Mouse (Mus musculus) liver, embryonic 12.5 days (tissue): Measurements from ENCODE around the gene Gpr107. TPM values are rescaled to one million over a fixed set of nuclear protein-coding genes. Genes with fewer than 3 reads are reported as not detected.

Experiments
- ATAC-seq: fragments of 200-750 bp; cut with Nextera tagmentation; 2 replicates; pipeline ENCODE4 v1.8.0; 2017; ENCODE audit warnings: moderate number of reproducible peaks, mild to moderate bottlenecking, moderate library complexity
- H3K27ac ChIP-seq: fragments of 300-500 bp; sonication (generic); 2 replicates; pipeline ENCODE4 v1.5.1; 2016; ENCODE audit warnings: mild to moderate bottlenecking
- H3K27me3 ChIP-seq: fragments of 300-500 bp; sonication (generic); replicated peaks from 2 replicates; pipeline ENCODE4 v1.6.1; 2016; ENCODE audit warnings: mild to moderate bottlenecking, moderate library complexity
- H3K36me3 ChIP-seq: fragments of 300-500 bp; sonication (generic); 2 replicates; pipeline ENCODE4 v1.6.1; 2016; ENCODE audit warnings: mild to moderate bottlenecking, moderate library complexity
- H3K4me1 ChIP-seq: fragments of 300-500 bp; sonication (generic); 2 replicates; pipeline ENCODE4 v1.6.1; 2016
- H3K4me2 ChIP-seq: fragments of 300-500 bp; sonication (generic); 2 replicates; pipeline ENCODE4 v1.6.1; 2016; ENCODE audit warnings: mild to moderate bottlenecking, moderate library complexity
- H3K4me3 ChIP-seq: fragments of 300-500 bp; sonication (generic); 2 replicates; pipeline ENCODE4 v1.5.1; 2016; ENCODE audit warnings: mild to moderate bottlenecking, moderate library complexity
- H3K9ac ChIP-seq: fragments of 300-500 bp; sonication (generic); 2 replicates; pipeline ENCODE4 v1.6.1; 2016; ENCODE audit warnings: mild to moderate bottlenecking, moderate library complexity
- H3K9me3 ChIP-seq: fragments of 300-500 bp; sonication (generic); replicated peaks from 2 replicates; pipeline ENCODE4 v1.6.1; 2016; ENCODE audit warnings: mild to moderate bottlenecking, moderate library complexity
- whole genome bisulfite sequencing: fragments of 180-500 bp; shearing (Covaris S2); methylation state at CpG from one replicate; pipeline ENCODE4 v1.1.7; 2016; ENCODE audit not compliant: insufficient replicate concordance; 5-methylcytosine and 5-hydroxymethylcytosine counted together
- polyA plus RNA-seq: library from polyadenylated mRNA; unstranded; fragments of >200 nt; fragmentation: Nextera tagmentation; extraction: Ambion mirVana; gene quantifications from 2 replicates; pipeline ENCODE4 v1.2.1, GENCODE M21; 2016

Gene Gpr107
- polyA plus RNA-seq, 1 experiment from 2014 or later = 19.3 TPM

DNA sequence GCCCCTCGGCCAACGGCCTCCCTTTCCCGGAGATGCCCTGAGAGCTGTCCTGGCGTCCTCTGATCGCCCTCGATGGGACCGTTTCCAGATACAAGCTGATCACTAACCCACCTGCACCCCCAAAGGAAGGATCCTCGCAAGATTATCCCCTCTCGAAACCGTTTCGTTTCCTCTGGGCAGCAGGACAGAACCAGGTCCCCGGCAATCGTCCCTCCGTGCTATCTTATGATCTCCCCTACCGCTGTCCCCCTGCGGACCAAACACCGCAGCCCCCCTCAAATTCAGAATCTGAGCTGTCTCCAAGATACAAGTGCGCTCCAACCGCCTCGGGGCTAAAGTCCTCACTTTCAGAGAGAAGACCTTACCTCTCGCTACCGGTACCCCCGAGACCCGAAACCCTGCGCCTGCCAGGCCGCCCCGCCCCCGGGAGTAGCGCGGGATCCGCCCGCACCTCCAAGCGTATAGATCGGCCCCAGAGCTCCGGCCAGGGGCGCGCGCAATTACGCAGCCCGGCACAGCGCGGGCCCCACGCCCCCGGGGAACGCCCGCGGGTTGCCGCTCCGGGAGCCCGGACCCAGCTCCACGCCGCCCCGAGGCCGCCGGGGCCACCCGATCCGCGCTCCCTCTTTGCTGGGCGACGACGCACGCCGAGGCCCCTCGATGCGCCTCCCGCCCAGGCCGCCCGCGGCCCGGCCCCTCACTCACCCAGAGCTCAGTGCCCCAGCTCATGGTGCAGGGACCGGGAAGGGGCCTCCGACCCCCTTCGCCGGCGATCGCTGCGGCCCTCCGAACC is 10.8 kb upstream of the Gpr107 start:
- Histone ChIP-seq H3K9me3 (no peaks in the 10 kb centered on the region), H3K36me3 (no peaks in the 10 kb centered on the region; the same call in 1 of the 2 replicates), H3K4me3 (peak overlapping the region; percentile 81), H3K27me3 (0 out of 2 replicates have a peak, but pooled peaks cover 4% of the 10 kb centered on the region), H3K27ac (peak overlapping the region; percentile 73), H3K9ac (peak overlapping the region; percentile 84), H3K4me2 (peak overlapping the region; percentile 99), H3K4me1 (peaks cover 74% of the 10 kb centered on the region)
- peak; percentile 70 for ATAC-seq
- under 1% methylated on average over 78 of the region's 78 CpGs for WGBS

DNA sequence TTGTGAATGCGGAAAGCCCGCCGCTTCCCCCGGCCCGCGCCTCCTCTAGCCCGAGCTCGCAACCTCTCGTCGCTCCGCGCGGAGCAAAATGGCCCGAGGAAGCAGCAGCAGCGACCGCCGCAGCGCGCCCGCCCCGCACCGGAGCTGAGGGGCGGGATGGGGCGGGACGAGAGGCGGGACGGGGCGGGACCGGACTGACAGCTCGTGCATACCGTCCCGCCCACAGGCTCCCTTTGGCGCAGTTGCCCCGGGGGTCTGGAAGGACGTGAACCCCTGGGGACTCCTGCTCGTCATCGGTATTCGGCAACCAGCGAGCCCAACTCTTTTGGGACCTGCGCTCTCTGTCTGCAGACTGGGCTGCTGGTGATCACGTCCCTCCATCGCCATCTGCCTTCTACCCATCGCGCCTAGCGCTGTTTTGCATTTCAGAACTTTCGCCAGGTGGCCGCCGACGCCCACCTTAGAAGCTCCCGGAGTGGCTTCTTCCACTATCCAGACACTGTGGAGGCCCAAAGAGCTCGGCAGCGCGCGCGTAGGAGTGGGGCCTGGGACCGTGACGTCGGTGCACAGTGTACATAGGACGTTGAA is 10.2 kb upstream of the Gpr107 start, which contains the start of gene Fnbp1:
TSS of gene Fnbp1 (minus strand) at position 142 of the 588 bp plus-strand sequence.
- H3K9ac ChIP-seq = peak within 1 kb of the TSS; percentile 84
- H3K27ac ChIP-seq = peak within 1 kb of the TSS; percentile 73
- ATAC-seq = peak; percentile 88
- WGBS = under 1% methylated on average over 56 of the region's 59 CpGs
- peaks cover 67% of the 10 kb centered on the region for H3K4me1 ChIP-seq
- peak within 1 kb of the TSS; percentile 99 for H3K4me2 ChIP-seq
- no peaks in the 10 kb centered on the region; the same call in 1 of the 2 replicates for H3K36me3 ChIP-seq
- 0 out of 2 replicates have a peak, but pooled peaks cover 4% of the 10 kb centered on the region for H3K27me3 ChIP-seq
- H3K4me3 ChIP-seq = peak within 1 kb of the TSS; percentile 81
- H3K9me3 ChIP-seq = no peaks in the 10 kb centered on the region

DNA sequence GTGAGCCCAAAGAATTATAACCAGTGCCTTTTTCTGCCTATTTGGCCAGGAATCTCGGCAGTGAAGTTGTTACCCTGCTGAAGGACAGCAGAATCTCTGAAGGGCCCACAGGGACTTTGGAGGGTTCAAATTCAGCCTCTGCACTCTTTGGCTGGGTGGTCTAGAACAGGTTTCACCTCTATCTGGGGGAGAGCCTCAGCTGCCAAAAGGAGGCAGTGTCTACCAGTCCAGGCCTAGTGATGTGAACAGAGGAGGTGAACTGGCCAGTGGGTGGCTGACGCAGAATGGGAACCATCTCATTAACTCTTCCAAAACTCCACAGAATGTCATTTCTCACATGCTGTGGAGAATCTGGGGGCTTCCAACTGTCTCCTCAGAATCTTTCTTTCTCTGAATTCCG is 9.6 kb upstream of the Gpr107 start:
- H3K27ac ChIP-seq = no peak overlapping the region
- H3K4me2 ChIP-seq = peak overlapping the region; percentile 99
- peaks cover 62% of the 10 kb centered on the region for H3K4me1 ChIP-seq
- ATAC-seq = no peak
- H3K4me3 ChIP-seq = peak overlapping the region; percentile 81
- peak overlapping the region; percentile 84; the same call in 1 of the 2 replicates for H3K9ac ChIP-seq
- no peaks in the 10 kb centered on the region; the same call in 1 of the 2 replicates for H3K36me3 ChIP-seq
- H3K27me3 ChIP-seq = 0 out of 2 replicates have a peak, but pooled peaks cover 4% of the 10 kb centered on the region
- 23% methylated on average over 3 of the region's 3 CpGs for WGBS
- no peaks in the 10 kb centered on the region for H3K9me3 ChIP-seq

DNA sequence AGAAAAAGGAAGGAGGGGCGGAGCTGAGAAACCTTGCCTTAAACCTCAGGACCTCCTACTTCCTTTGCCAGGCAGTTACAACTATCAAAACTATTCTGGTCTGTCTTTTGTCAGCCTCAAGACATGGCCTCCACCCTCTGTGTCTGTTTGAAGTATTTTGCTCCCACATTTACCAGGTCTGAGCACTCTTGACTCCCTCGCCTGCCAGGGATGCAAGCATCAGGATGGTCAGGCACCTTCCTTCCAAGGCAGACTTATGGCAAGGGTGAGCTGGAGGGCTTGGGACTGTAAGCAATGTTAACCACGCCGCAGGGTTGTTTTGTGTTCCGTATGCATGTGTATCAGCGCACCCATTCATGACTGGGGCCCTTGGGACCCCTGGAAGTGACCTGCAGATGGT is 8.8 kb upstream of the Gpr107 start:
- peaks cover 3% of the 10 kb centered on the region; the same call in 1 of the 2 replicates for H3K36me3 ChIP-seq
- peaks cover 61% of the 10 kb centered on the region for H3K4me1 ChIP-seq
- peak overlapping the region; percentile 54 for H3K27ac ChIP-seq
- 0 out of 2 replicates have a peak, but pooled peaks cover 4% of the 10 kb centered on the region for H3K27me3 ChIP-seq
- H3K4me2 ChIP-seq = peak overlapping the region; percentile 36
- H3K4me3 ChIP-seq = peak overlapping the region; percentile 12
- no peak overlapping the region for H3K9ac ChIP-seq
- 28% methylated on average over 6 of the region's 6 CpGs for WGBS
- no peaks in the 10 kb centered on the region for H3K9me3 ChIP-seq
- ATAC-seq = no peak

DNA sequence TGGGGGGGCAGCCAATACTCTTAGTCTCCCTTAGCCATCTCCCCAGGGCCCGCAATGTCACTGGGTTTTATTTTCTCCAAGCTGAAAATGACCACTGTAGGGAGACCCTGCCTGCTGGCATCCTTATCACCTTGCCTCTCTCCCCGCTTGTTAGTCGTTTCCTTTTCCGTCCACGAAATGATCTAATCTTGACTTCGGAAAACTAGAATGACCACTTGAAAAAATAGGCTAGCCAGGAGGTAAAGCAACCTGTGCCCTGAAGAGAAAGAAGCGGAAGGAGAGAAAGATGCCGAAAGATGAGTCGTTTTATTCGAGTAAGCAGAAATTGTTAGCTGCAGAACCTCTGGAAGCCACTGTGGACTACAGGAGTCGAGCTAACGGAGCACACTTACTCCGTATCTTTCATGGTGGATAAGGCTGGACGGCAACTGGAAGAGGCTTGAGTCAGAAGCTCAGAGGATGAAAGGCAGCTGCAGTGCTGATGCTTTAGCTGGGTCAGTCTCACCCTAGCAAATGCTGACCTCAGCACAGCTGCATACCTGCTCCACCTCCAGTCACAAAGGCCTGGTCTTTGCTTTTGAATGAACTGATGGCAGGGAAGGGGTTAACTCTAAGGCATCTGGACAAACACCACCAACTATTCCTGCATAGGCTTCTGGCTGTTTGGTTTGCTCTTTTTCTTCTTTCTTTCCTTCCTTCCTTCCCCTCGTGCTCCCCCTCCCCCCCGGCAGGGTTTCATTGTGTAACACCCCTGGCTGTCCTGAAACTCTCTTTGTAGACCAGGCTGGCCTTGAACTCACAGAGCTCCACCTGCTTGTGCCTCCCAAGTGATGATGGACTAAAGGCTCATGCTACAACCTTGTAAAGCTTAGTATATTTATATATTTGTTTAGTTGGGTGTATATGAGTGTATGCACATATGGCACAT is 8.1 kb upstream of the Gpr107 start:
- Histone ChIP-seq H3K4me3 (peak overlapping the region; percentile 12), H3K36me3 (peaks cover 3% of the 10 kb centered on the region; the same call in 1 of the 2 replicates), H3K27me3 (0 out of 2 replicates have a peak, but pooled peaks cover 4% of the 10 kb centered on the region), H3K27ac (peak overlapping the region; percentile 54), H3K4me1 (peaks cover 55% of the 10 kb centered on the region), H3K9ac (0 out of 2 replicates have a peak overlapping the region, but pooled peaks have one; percentile 3), H3K4me2 (peak overlapping the region; percentile 36), H3K9me3 (no peaks in the 10 kb centered on the region)
- ATAC-seq = no peak
- WGBS = 28% methylated on average over 16 of the region's 16 CpGs

DNA sequence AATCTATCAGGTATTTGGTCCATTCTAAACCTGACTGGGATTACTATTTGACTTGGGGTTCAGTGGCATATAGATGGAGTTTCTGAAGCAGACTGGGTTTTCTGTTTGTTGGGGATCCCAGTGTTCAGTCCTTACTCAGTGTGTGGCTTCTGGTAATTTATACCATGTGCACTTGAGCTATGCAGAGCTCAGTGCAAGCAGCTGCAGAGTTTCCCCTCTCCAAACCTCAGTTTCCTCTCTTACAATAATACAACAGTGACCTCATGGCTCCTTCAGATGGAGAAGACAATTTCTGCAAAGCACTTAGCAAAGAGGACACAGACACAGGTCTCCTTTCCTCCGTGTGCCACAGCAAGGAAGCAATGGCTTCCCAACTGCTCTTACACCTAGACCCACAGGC is 7.2 kb upstream of the Gpr107 start:
- Histone ChIP-seq H3K4me1 (peaks cover 48% of the 10 kb centered on the region), H3K4me3 (no peak overlapping the region), H3K36me3 (peaks cover 3% of the 10 kb centered on the region; the same call in 1 of the 2 replicates), H3K9me3 (no peaks in the 10 kb centered on the region), H3K27me3 (0 out of 2 replicates have a peak, but pooled peaks cover 4% of the 10 kb centered on the region), H3K4me2 (no peak overlapping the region), H3K27ac (no peak overlapping the region), H3K9ac (no peak overlapping the region)
- WGBS = 47% methylated on average over 1 of the region's 1 CpGs
- no peak for ATAC-seq

DNA sequence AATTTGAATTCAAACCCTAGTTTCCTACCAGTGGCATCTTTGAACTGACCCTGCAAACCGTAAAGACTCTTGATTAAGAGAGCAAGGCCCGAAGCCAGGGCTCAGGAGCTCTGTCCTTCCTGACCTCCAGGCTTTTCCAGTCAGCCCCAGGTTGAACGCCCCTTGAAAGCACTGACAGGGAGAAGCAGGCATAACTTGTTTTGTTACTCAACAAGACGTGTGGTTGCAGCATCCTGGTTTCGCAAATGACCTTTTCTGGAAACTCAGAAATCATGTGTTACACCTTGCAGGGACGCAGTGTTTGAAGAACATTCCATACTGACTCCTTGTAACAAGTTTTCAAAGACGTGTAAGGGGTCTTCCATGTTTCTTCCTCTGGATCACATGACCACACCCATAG is 5.1 kb upstream of the Gpr107 start:
- Histone ChIP-seq H3K27me3 (0 out of 2 replicates have a peak, but pooled peaks cover 4% of the 10 kb centered on the region), H3K4me3 (no peak overlapping the region), H3K4me2 (no peak overlapping the region), H3K4me1 (peaks cover 37% of the 10 kb centered on the region), H3K36me3 (peaks cover 3% of the 10 kb centered on the region; the same call in 1 of the 2 replicates), H3K9me3 (no peaks in the 10 kb centered on the region), H3K9ac (no peak overlapping the region), H3K27ac (no peak overlapping the region)
- no peak for ATAC-seq
- 72% methylated on average over 7 of the region's 7 CpGs for WGBS

DNA sequence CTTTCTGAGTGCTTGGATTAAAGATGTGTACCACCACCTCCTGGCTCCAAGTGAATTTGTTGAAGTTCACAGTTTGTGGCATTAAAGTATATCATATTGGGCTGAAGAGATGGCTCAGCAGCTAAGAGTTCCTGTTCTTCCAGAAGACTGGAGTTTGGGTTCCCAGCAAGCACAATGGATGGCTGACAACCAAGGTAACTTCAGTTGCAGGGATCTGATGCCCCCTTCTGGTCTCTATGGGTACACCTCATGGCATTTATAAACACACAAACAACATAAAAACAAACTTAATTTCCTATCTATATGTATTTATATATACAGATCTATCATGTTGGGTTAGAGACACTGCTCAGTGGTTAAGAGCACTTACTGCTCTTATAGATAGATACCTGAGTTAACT is 1.4 kb upstream of the Gpr107 start:
- Histone ChIP-seq H3K4me3 (no peak overlapping the region), H3K4me2 (no peak overlapping the region), H3K9me3 (no peaks in the 10 kb centered on the region), H3K36me3 (peaks cover 3% of the 10 kb centered on the region; the same call in 1 of the 2 replicates), H3K27ac (no peak overlapping the region), H3K9ac (no peak overlapping the region), H3K27me3 (no peaks in the 10 kb centered on the region), H3K4me1 (peaks cover 36% of the 10 kb centered on the region)
- no peak for ATAC-seq

DNA sequence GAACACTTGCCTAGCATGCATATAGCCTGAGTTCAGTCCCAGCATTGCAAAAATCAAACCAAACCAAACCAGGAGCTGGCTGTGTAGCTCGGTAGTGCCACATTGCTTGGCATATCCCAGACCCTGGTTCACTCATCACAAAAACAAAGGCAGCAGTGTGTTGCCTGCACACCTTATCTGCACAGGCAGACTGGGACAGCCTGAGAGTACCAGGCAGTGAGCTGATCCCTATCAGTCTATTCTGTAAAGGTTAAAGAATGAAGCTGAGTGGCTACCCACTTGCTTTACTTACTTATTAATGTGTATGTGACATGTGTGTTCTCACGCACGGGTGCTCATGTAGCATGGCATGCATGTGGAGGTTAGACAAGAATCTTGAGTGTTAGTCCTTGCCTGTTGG is 4.7 kb downstream of the Gpr107 start:
- Histone ChIP-seq H3K9ac (peak overlapping the region; percentile 27; the same call in 1 of the 2 replicates), H3K4me3 (no peak overlapping the region), H3K27me3 (no peaks in the 10 kb centered on the region), H3K9me3 (no peaks in the 10 kb centered on the region), H3K36me3 (no peaks in the 10 kb centered on the region), H3K4me2 (peak overlapping the region; percentile 38), H3K27ac (peak overlapping the region; percentile 15), H3K4me1 (peaks cover 86% of the 10 kb centered on the region)
- peak; percentile 72 for ATAC-seq
- 61% methylated on average over 3 of the region's 3 CpGs for WGBS

DNA sequence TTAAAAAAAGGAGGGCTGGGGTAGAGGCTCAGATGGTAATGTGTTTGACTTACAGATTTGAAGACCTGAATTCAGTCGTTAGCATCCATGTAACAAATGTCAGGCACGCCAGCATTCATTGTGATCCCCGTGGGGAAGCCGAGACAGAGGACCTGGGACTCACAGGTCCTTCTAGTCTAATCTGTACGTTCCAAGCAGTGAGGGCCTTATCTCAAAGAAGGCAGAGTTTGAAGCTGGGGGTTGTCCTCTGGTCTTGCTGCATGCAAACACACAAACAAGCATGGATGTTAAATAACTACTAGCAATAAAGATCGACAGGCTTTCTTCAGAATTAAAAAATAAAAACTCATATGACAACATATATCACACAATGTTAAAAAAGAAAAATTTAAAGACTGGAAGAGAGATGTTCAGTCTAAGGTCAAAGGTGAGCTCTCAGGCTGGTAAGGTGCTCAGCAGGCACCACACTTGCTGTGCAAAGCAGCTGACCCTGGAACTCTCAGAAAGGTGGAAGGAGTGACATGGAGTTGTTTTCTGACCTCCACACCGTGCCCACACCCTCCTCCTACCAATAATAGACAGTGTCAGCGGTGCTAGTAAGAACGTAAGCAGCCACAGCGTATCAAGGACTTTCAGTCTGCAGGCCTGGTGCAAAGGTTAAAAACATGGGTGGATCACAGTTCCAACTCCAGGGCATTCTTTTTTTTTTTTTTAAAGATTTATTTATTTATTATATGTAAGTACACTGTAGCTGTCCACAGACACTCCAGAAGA is 8.2 kb downstream of the Gpr107 start:
- ATAC-seq = peak; percentile 77

More for the DNA sequence above, 8.2 kb downstream of the Gpr107 start:
- H3K36me3 ChIP-seq = peaks cover 3% of the 10 kb centered on the region; the same call in 1 of the 2 replicates
- peak overlapping the region; percentile 34 for H3K4me2 ChIP-seq
- WGBS = 38% methylated on average over 10 of the region's 10 CpGs
- no peak overlapping the region for H3K4me3 ChIP-seq
- H3K9ac ChIP-seq = no peak overlapping the region
- no peaks in the 10 kb centered on the region for H3K9me3 ChIP-seq
- peaks cover 97% of the 10 kb centered on the region for H3K4me1 ChIP-seq
- H3K27me3 ChIP-seq = no peaks in the 10 kb centered on the region
- peak overlapping the region; percentile 56; the same call in 1 of the 2 replicates for H3K27ac ChIP-seq
